Mouse (Mus musculus) kidney, postnatal 14 days (tissue): ENCODE measurements around the gene Ckb.
"Not testable (repeated sequence)": the region's sequence is repeated elsewhere in the genome, so short reads cannot be mapped to it uniquely, and the experiment has no call there.

Experiments used
- DNase-seq: peaks from one replicate; pipeline ENCODE4 v3.0.0; 2022; ENCODE audit warnings: mixed read lengths

Ckb gene

DNA sequence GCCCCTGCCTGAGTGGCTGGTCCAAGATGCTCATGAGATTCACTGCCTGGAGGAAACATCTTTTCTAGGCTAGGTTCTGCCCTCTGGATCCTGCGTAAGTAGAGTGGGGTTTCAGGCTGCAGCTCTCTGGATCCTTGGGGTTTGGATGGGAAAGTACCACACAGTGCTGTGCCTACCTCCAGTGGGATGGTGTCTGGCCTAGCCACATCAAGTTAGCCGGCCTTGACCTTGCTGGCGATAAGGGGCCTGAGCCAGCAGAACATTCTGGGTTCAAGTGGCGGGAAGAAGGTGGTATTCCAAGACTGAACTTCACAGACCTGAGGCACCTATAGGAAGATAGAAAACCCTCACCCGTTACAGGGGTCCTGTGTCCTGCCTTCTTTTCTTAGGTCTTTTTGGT lies 4.7 kb downstream of the Ckb start:
- no peak for DNase-seq

DNA sequence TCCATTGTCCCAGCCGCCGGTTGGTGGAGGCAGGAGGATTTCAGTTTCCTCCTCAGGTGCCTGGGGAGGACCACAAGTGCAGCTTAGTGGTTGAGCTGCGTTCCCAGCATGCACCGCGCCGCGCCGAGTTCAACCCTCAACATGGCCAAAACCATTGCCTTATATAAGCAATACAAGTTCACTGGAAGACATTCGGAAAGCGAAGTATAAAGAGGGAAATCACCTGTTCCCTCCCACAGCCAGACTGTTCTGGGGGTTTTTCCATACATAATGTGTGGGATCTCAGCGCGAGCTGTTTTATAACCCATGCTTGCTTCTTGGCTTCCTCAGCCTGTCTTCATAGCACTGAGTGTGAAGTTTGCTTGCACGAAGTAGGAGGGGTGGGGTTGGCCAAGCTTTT lies 5.8 kb downstream of the Ckb start:
- no peak for DNase-seq

DNA sequence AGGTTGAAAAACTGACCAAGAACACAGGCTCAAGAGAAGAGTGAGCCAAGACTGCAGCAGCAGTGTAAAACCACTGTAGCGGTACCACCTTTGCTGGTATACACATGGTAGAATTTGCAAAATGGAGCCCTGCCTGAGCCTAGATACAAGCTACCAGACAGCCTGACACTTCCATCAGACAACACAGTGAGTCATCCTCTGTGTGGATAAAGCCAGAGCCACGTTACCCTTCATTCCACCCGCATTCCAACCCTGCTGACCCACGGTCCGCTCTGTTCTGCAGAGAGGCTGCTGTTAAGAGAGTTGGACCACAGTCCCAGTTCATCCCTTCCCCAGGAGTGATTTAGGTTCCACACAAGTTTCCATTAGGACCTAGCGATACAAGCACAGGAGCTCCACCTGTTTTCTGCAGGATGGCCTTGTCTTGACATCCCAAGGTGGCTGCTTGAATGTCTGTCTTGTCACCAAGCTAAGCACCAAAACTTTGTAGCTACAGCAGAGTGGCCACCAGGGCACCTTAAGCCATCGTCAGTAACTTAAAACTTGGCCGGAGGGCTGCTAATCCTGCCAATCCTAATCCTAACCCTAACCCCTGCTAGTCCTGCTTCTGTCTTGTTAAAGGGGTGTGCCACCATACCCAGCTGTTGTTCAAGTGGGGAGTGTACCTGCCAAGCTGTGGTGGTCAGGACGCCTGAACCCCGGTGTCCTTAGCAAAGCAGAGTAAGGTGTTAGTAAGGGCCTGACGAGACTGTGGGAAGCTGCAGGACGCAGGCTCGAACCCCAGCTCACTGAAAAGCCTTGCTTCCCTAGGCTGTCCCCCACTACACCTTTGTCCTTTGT lies 6.9 kb downstream of the Ckb start:
- no peak for DNase-seq

DNA sequence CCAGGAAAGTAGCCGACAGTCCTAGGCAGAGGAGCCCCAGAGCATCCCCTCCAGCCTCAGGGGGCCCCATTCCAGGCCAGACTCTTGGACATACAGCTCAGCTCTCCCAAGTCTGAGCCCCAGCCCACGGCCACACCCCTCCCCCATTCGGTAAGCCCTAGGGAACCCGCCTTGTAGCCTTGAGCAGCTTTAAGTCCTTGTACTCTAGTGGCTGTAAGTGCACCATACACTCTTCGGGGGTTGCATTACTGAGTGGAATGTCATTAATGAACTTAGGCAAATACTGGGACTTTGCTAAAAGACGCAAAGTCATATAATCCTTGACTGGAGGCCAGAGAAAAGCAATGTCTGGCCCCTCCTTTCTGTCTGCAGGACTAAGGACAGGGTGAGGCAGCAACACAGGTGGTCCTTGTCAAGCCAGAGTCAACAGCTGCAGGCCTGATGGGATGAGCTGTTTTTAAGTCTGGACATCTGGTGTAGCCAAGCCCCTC lies 7.9 kb downstream of the Ckb start:
- DNase-seq, result peak; percentile 68

DNA sequence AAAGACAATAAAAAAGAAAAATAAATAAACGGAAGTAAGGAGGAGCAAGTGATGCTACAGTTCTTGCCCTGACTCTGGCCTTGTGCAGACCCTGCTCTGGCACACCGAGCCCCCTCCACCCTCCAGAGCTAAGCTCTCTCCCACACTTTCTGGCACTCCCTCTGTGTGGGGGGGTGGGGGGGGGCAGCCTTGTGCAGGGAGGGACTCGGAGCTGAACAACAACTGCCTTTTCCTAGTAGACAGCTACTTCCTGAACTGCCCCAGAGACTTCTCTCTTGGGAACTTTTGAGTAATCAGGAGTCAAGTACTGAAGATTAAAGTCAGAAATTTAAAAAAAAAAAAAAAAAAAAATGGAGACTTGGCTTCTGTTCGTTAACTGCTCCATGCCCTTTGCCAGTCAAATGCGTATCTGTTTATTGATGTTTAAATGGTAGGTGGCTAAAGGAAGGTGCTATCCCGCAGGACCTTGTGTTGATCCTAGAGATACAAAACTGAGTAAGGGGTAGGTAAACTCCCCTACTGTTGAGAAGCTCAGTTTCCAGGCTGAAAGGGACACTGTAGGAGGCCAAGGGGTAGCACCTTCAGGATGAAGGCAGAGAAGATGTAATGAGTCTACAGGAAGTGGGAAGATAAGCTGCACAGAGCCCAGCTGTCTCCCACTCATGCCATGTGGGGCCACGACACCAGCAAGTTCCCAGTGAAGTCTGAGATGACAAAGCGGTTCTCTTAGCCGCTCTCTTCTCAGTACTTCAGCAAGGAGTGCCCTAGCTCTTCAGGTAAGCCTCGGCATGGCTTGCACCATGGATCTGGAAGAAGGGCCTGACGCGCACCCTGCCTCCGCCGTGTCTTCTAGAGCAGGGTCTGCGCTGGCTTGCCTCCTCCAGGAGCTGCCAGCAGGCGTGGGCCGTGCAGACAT lies 8.7 kb downstream of the Ckb start:
- no peak for DNase-seq

DNA sequence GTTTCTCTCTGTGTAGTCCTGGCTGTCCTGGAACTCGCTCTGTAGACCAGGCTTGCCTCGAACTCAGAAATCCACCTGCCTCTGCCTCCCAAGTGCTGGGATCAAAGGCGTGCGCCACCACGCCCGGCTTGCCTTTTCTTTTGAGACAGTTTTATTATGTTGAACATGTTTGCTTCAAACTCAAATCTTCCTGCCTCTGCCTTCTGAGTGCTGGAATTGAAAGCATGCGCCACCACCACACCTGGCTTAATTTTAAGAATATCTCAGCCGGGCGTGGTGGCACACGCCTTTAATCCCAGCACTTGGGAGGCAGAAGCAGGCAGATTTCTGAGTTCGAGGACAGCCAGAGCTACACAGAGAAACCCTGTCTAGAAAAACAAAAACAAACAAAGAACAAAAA lies 10.6 kb downstream of the Ckb start:
- DNase-seq, result not testable (repeated sequence)

DNA sequence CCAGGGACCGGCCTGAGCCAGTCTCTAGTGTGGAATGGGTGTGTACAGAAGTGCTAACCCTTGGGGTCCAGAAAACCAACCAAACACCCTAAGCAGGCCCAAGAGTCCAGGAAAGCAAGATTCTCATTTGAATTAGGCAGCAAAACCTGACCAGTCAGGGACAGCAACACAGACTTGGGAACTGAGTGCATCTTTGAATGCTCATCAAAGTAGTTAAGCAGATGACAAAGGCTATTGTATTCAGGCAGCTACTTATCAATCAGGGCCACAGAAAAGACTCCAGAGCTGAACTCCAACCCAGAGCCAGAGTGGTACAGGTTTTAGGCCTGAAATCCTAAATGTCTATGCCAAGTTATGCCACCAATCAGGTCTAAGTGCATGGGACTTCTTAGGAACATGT lies 11.5 kb downstream of the Ckb start:
- DNase-seq, result no peak

DNA sequence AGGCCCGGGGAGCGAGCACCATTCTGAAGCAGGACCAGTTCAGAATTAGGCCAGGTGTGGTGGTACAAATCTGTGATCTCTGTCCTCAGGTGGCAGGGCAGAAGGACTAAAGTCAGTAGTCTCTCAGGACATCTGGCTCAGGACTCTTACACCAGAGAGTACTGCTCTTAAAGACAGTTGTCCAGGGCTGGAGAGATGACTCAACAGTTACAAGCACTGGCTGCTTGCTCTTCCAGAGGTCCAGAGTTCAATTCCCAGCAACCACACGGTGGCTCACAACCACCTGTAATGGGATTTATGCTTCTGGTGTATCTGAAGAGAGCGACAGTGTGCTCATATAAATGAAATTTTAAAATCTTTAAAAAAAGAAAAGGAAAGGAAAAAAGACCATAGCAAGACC lies 12.8 kb downstream of the Ckb start:
- no peak for DNase-seq

DNA sequence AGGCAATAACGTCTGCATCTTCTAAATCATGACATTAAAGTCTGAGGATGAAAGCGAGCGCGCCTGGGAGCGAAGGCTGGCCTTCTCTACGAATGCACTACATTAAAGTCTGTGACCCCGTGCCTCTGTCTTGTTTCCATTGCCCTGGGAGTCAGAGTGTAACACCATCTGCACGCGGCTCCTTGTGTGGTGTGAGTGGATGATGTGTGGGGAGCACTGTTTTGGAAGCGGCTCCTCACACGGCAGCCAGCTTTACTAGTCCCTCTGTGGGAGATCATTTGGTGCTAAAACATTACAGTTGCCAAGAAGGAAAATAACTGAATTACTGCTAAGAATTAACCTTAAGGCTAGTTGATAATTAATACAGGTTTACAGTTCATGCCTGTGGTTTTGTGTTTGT lies 16.4 kb downstream of the Ckb start:
- peak; percentile 48 for DNase-seq

DNA sequence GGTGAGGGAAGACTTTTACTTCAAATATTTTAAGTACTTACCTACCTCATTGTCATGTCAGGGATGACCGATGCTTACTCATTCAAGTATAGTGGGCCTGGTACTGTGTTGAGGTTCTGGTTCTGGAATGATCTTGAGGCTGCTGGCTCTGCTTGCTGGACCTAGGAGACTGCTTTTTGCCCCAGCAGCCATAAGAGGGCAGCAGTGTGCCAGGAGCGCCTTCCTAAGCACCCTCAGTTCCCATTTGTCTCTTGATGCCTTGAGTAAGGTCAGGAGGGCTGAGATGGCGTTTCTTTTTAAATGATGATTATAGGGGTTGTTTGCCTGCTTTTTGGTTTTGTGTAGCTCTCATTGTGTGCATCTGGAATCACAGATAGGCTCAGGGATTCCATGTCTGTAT lies 18.7 kb downstream of the Ckb start:
- DNase-seq, result peak; percentile 75

DNA sequence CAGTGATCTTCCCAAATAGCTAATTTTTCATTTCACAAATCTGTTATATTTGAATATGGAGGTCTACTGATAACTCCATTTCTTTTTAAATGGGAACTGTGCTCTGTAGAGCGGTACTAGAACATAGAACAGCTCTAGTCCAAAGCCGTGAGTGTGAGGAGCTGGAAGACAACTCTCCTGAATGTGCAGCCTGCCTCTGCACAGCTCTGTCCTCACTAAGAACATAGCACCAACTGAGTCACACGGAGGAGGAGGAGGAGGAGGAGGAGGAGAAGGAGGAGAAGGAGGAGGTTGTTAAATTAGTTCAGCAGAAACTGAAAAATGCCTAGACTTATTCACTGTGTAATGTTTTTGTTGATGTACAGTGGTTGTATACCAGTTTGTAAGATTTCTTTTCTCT lies 19.2 kb downstream of the Ckb start:
- DNase-seq, result no peak

DNA sequence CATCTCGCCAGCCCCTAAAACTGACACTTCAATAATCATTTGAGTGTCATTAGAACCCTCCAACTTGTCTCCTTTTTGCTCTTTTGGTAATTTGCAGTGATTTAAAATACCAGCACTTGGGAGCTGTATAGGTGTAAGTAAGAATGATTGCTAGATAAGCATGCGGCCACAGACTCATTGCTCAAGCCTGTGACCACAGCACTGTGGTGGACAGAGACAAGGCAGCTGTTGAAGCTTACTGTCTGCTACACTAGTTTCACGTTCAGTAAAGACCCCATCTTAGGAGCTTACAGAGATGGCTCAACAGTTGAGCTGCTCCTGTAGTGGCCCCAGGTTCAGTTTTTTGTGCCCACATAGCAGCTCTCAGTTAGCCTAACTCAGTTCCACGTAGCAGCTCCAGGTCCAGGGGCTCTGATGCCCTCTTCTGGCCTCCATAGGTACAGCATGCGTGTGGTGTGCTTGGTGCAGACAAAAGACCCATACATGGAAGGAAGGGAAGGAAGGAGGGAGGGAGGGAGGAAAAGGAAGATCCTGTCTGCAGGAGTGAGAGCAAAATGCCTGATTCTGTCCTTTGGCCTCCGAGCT lies 24.0 kb downstream of the Ckb start:
- peak; percentile 75 for DNase-seq
